Mouse (Mus musculus) C2C12 (cell line): ENCODE data around the gene Olfr1393. TPM values are rescaled to one million over a fixed set of nuclear protein-coding genes. Genes with fewer than 3 reads are reported as not detected.

ENCODE experiments used
- H3K27me3 ChIP-seq: one replicate; pipeline ENCODE4 v1.6.1; 2011; ENCODE audit not compliant: control insufficient read depth, insufficient read depth, insufficient read length
- H3K36me3 ChIP-seq: one replicate; pipeline ENCODE4 v1.6.1; 2011; ENCODE audit not compliant: control insufficient read depth, insufficient read depth
- H3K4me3 ChIP-seq: one replicate; pipeline ENCODE4 v1.5.1; 2011; ENCODE audit warnings: mild to moderate bottlenecking, control low read depth; ENCODE audit not compliant: poor library complexity, insufficient read depth, severe bottlenecking
- H3K79me2 ChIP-seq: one replicate; pipeline ENCODE4 v1.6.1; 2011; ENCODE audit not compliant: control insufficient read depth, insufficient read depth
- H3K79me3 ChIP-seq: one replicate; pipeline ENCODE4 v1.6.1; 2011; ENCODE audit warnings: low read depth, control low read depth
- H3ac ChIP-seq: one replicate; pipeline ENCODE3; 2011; ENCODE audit warnings: low read depth; ENCODE audit not compliant: control insufficient read depth, insufficient read length
- CEBPB ChIP-seq: IDR thresholded peaks from one replicate; pipeline ENCODE4 v1.6.1; 2011; ENCODE audit warnings: low read depth, mild to moderate bottlenecking, control low read depth, moderate library complexity
- CTCF ChIP-seq: IDR thresholded peaks from one replicate; pipeline ENCODE4 v1.5.1; 2011; ENCODE audit not compliant: control insufficient read depth, insufficient read depth, insufficient read length
- FOSL1 ChIP-seq: IDR thresholded peaks from one replicate; pipeline ENCODE4 v1.8.0; 2011; ENCODE audit warnings: mild to moderate bottlenecking, low read length; ENCODE audit not compliant: poor library complexity, insufficient read depth, severe bottlenecking
- MAX ChIP-seq: IDR thresholded peaks from one replicate; pipeline ENCODE4 v1.6.1; 2011; ENCODE audit warnings: mild to moderate bottlenecking, control low read depth
- MYOD1 ChIP-seq: IDR thresholded peaks from one replicate; pipeline ENCODE4 v1.6.1; 2011; ENCODE audit warnings: low read depth; ENCODE audit not compliant: control insufficient read depth, insufficient read length
- MYOG ChIP-seq: IDR thresholded peaks from one replicate; pipeline ENCODE4 v1.6.1; 2011; ENCODE audit not compliant: control insufficient read depth, insufficient read length; ENCODE audit errors: extremely low read depth
- USF1 ChIP-seq: IDR thresholded peaks from one replicate; pipeline ENCODE4 v1.6.1; 2011; ENCODE audit warnings: low read depth, mild to moderate bottlenecking, control low read depth, moderate library complexity
- polyA plus RNA-seq: library from polyadenylated mRNA; unstranded; fragments of >200 nt; fragmentation: generic; extraction: Trizol; gene quantifications from one replicate; pipeline ENCODE4 v1.2.1, GENCODE M21; 2012; ENCODE audit warnings: missing spikeins

The Olfr1393 gene
- polyA plus RNA-seq, 1 experiment, result not detected

- no peaks in the 10 kb centered on the region for H3K79me2 ChIP-seq
- no peaks in the 10 kb centered on the region for H3K79me3 ChIP-seq
- TF ChIP-seq CEBPB (no peak), CTCF (no peak), MYOD1 (no peak), FOSL1 (no peak), MYOG (no peak), USF1 (no peak), MAX (no peak)
- H3ac ChIP-seq, result no peak overlapping the region
- no peaks in the 10 kb centered on the region for H3K27me3 ChIP-seq
- H3K36me3 ChIP-seq, result no peaks in the 10 kb centered on the region
- H3K4me3 ChIP-seq, result no peak overlapping the region
Measured at GRCm38 (mm10) chr11:49240874-49241273, 37.2 kb upstream of the Olfr1393 start.

- no peak overlapping the region for H3ac ChIP-seq
- H3K36me3 ChIP-seq, result no peaks in the 10 kb centered on the region
- H3K79me2 ChIP-seq, result no peaks in the 10 kb centered on the region
- TF ChIP-seq CTCF (no peak), USF1 (no peak), CEBPB (no peak), MYOG (no peak), MYOD1 (no peak), FOSL1 (no peak), MAX (no peak)
- H3K27me3 ChIP-seq, result no peaks in the 10 kb centered on the region
- no peaks in the 10 kb centered on the region for H3K79me3 ChIP-seq
- H3K4me3 ChIP-seq, result no peak overlapping the region
Measured at GRCm38 (mm10) chr11:49241471-49241870, 36.6 kb upstream of the Olfr1393 start.

GRCm38 (mm10) chr11:49242944-49243626, 35.0 kb upstream of the Olfr1393 start:
- Histone ChIP-seq H3ac (peak overlapping the region; percentile 45), H3K27me3 (no peaks in the 10 kb centered on the region), H3K36me3 (no peaks in the 10 kb centered on the region), H3K79me3 (no peaks in the 10 kb centered on the region), H3K79me2 (no peaks in the 10 kb centered on the region), H3K4me3 (peak overlapping the region; percentile 39)
- TF ChIP-seq MYOD1 (no peak), USF1 (peak; percentile 82), CEBPB (peak; percentile 14)

DNA sequence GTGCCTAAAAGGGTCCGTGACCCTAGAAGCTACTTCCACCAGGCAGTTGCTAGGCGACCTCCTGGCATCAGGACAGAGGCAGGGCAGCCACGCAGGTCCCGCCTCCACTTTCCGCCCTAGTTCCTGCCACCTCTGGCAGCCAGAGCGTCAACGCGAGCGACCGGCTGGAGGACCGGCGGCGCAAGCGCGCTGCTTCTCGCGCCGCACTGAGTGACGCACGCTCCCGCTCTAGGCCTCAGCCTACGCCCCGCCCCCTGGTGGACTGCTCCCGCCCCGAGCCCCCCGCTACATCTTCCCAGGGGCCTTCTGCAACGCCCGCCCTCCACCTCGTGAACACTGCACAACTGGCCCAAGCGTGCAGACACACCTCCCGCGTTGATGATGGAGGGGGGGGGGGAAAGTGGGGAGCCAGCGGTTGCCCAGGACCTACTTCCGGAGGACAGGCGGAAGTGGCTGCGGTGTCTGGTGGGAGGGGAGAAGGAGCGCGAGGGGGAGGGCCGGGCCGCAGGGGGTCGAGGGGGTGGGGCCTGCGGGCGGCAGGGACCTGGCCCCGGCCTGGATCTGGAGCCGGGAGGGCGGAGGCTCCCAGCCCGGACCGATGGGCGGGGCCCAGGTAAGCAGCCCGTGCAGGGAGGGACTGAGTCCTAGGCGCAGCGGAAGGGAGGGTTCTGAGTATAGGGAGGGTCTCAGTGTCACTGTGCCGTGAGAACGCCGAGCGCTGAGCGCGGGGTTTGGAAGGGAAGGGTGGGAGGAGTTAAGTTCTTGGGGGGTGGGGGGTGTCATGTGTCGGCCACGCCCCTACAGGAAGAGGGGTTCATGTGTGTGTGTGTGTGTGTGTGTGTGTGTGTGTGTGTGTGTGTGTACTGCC, 34.1 kb upstream of the Olfr1393 start, which contains the start of gene Mgat1:
Gene Mgat1 (plus strand): TSS at position 465 of the 868 bp plus-strand sequence.
- H3ac ChIP-seq, result peak within 1 kb of the TSS; percentile 72
- peaks cover 5% of the 10 kb centered on the region for H3K79me2 ChIP-seq
- H3K27me3 ChIP-seq, result no peaks in the 10 kb centered on the region
- no peaks in the 10 kb centered on the region for H3K79me3 ChIP-seq
- no peaks in the 10 kb centered on the region for H3K36me3 ChIP-seq
- TF ChIP-seq MYOG, result no peak
- TF ChIP-seq MAX, result peak; percentile 51
- peak; percentile 3 for TF ChIP-seq USF1
- H3K4me3 ChIP-seq, result peak within 1 kb of the TSS; percentile 39

- Histone ChIP-seq H3K4me3 (peak overlapping the region; percentile 39), H3K79me3 (no peaks in the 10 kb centered on the region), H3ac (peak overlapping the region; percentile 19), H3K79me2 (peaks cover 7% of the 10 kb centered on the region), H3K27me3 (no peaks in the 10 kb centered on the region), H3K36me3 (no peaks in the 10 kb centered on the region)
- no peak for TF ChIP-seq MYOD1
- TF ChIP-seq USF1, result no peak
- no peak for TF ChIP-seq CEBPB
- no peak for TF ChIP-seq MYOG
- TF ChIP-seq FOSL1, result no peak
- TF ChIP-seq CTCF, result no peak
- no peak for TF ChIP-seq MAX
Measured at GRCm38 (mm10) chr11:49244595-49244930, 33.5 kb upstream of the Olfr1393 start.

GRCm38 (mm10) chr11:49245176-49245575, 32.9 kb upstream of the Olfr1393 start:
- TF ChIP-seq USF1, result peak; percentile 19
- no peak for TF ChIP-seq MAX
- Histone ChIP-seq H3K36me3 (no peaks in the 10 kb centered on the region), H3K4me3 (no peak overlapping the region), H3ac (no peak overlapping the region), H3K79me2 (peaks cover 7% of the 10 kb centered on the region), H3K79me3 (no peaks in the 10 kb centered on the region), H3K27me3 (no peaks in the 10 kb centered on the region)
